Mouse (Mus musculus) forebrain, embryonic 15.5 days (tissue): ENCODE data around the gene Celf6. TPM values are rescaled to one million over a fixed set of nuclear protein-coding genes. Genes with fewer than 3 reads are reported as not detected.

Source experiments
- ATAC-seq: fragments of 200-750 bp; cut with Nextera tagmentation; replicated peaks from 2 replicates; pipeline ENCODE4 v1.8.0; 2017; ENCODE audit warnings: mild to moderate bottlenecking, moderate TSS enrichment, moderate library complexity
- H3K27ac ChIP-seq: fragments of 300-500 bp; sonication (generic); replicated peaks from 2 replicates; pipeline ENCODE4 v1.5.1; 2015; ENCODE audit warnings: mild to moderate bottlenecking, inconsistent platforms
- H3K27me3 ChIP-seq: fragments of 300-500 bp; sonication (generic); 2 replicates; pipeline ENCODE4 v1.6.1; 2015; ENCODE audit warnings: inconsistent platforms
- H3K36me3 ChIP-seq: fragments of 300-500 bp; sonication (generic); 2 replicates; pipeline ENCODE4 v1.6.1; 2015; ENCODE audit warnings: mild to moderate bottlenecking, inconsistent platforms
- H3K4me1 ChIP-seq: fragments of 300-500 bp; sonication (generic); 2 replicates; pipeline ENCODE4 v1.6.1; 2015; ENCODE audit warnings: inconsistent platforms
- H3K4me2 ChIP-seq: fragments of 300-500 bp; sonication (generic); replicated peaks from 2 replicates; pipeline ENCODE4 v1.6.1; 2015; ENCODE audit warnings: mild to moderate bottlenecking, inconsistent platforms
- H3K4me3 ChIP-seq: fragments of 300-500 bp; sonication (generic); 2 replicates; pipeline ENCODE4 v1.5.1; 2015; ENCODE audit warnings: mild to moderate bottlenecking, inconsistent platforms
- H3K9ac ChIP-seq: fragments of 300-500 bp; sonication (generic); replicated peaks from 2 replicates; pipeline ENCODE4 v1.6.1; 2015; ENCODE audit warnings: mild to moderate bottlenecking, inconsistent platforms
- H3K9me3 ChIP-seq: fragments of 300-500 bp; sonication (generic); 2 replicates; pipeline ENCODE4 v1.6.1; 2016; ENCODE audit warnings: inconsistent platforms
- WGBS: fragments of 180-500 bp; shearing (Covaris S2); methylation state at CpG from one replicate; pipeline ENCODE4 v1.1.7; 2015; ENCODE audit warnings: mixed read lengths; 5-methylcytosine and 5-hydroxymethylcytosine counted together
- polyA plus RNA-seq: library from polyadenylated mRNA; unstranded; fragments of >200 nt; fragmentation: Nextera tagmentation; extraction: Ambion mirVana; gene quantifications from 2 replicates; pipeline ENCODE4 v1.2.1, GENCODE M21; 2015

Celf6 gene
- 24.6 and 34.3 TPM in 2 replicates for polyA plus RNA-seq

DNA sequence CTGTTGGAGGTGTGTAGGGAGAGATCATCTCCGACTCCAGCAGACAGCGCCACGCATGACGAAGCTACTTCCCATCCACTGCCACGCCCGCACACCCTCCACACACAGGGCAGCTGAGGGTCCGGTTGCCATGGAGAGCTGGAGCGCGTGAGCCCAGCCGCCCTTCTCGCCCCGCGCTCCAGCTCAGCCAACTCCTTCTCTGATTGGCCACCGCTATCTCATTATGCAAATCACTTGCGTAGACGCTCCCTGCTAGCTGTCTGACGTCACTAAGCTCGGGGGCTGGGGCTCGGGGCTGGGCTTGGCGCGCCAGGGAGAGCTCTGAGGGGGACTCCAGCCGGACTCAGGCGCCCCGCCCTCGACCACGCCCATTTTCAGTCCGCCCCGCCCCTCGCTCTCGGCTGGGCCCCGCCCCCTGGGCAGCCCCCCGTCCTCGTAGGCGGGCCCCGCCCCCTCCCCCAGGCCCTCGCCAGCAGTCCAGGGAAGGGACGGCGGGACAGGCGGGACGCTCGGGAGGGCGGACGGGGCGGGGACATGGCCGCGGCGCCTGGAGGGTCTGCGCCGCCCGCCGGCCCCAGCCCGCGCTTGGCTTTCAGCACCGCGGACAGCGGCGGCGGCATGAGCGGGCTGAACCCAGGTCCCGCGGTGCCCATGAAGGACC is at the start of gene Celf6:
Gene Celf6 (plus strand): TSS at position 74 of the 661 bp plus-strand sequence.
- H3K4me2 ChIP-seq = peak within 1 kb of the TSS; percentile 79

DNA sequence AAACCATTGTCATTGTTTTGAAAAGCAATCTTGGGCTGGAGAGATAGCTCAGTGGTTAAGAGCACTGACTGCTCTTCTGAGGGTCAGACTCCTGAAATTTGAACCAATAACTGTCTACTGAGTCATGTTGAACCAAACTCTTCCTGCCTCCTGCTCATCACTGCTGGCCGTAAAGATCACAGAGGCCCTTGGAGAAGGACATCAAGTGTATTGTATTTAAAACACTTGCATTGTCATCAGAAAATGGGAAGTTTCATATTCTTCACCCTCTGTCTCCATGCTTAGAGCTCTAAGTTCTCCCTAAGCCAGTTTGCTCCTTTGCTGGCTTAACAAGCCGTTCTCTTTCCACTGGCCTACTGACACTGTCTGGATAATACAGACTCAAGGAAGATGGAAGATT is 49.4 kb upstream of the Celf6 start:
- ATAC-seq = no peak
- no peak overlapping the region for H3K27ac ChIP-seq
- H3K36me3 ChIP-seq = no peaks in the 10 kb centered on the region
- no peaks in the 10 kb centered on the region for H3K9me3 ChIP-seq
- no peak overlapping the region for H3K4me2 ChIP-seq
- 88% methylated on average over 2 of the region's 2 CpGs for WGBS
- H3K4me3 ChIP-seq = no peak overlapping the region
- no peaks in the 10 kb centered on the region for H3K4me1 ChIP-seq
- no peak overlapping the region for H3K9ac ChIP-seq
- no peaks in the 10 kb centered on the region for H3K27me3 ChIP-seq

More for the DNA sequence above, at the start of gene Celf6:
- H3K9me3 ChIP-seq = no peaks in the 10 kb centered on the region
- H3K27ac ChIP-seq = peak within 1 kb of the TSS; percentile 31; the same call in 1 of the 2 replicates
- ATAC-seq = peak; percentile 97
- peak within 1 kb of the TSS; percentile 57 for H3K9ac ChIP-seq
- under 1% methylated on average over 51 of the region's 61 CpGs for WGBS
- H3K27me3 ChIP-seq = peaks cover 12% of the 10 kb centered on the region; the same call in 1 of the 2 replicates
- H3K4me1 ChIP-seq = peaks cover 14% of the 10 kb centered on the region
- H3K4me3 ChIP-seq = peak within 1 kb of the TSS; percentile 56
- H3K36me3 ChIP-seq = no peaks in the 10 kb centered on the region

DNA sequence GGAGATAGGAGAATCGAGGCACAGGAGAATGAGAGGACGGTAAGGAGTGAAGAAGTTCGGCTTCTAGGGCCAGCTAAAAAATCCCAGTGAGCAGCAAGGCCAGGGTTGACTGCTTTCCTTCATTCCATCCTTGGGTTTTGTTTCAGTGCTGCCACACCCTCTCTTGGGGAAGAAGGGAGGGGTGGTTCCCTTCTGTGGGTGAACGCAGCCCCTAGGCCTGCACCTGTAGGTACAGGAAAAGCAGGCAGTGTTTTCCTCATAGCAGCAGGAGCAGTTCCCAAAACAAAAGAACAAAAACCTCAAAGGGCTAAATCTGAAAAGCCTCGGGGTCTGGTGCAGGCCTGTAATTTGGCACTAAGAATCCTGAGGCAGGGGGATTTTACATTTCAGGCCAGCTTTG is 46.1 kb upstream of the Celf6 start:
- Histone ChIP-seq H3K36me3 (no peaks in the 10 kb centered on the region), H3K27ac (no peak overlapping the region), H3K4me1 (no peaks in the 10 kb centered on the region), H3K9ac (no peak overlapping the region), H3K4me3 (no peak overlapping the region), H3K9me3 (no peaks in the 10 kb centered on the region), H3K4me2 (no peak overlapping the region), H3K27me3 (no peaks in the 10 kb centered on the region)
- no peak for ATAC-seq
- 22% methylated on average over 5 of the region's 5 CpGs for WGBS

DNA sequence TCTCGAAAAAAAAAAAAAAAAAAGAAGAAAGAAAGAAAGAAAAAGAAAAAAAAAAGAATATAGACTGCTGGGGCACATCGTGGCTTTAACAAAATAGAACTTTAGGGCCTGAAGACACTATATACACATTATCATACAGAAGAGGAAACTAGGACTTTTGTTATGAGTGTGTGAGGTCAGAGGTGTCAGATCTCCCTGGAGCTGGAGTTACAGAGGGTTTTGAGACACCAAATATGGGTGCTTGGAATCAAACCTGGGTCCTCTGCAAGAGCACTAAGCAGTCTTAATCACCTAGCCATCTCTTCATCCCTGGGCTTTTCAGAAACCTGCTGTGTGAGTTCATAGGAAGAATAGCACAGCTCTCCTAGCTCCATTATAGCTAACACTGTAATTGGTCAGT is 44.3 kb upstream of the Celf6 start:
- H3K9me3 ChIP-seq = no peaks in the 10 kb centered on the region
- H3K4me3 ChIP-seq = no peak overlapping the region
- H3K4me1 ChIP-seq = no peaks in the 10 kb centered on the region
- no peak for ATAC-seq
- WGBS = 82% methylated on average over 2 of the region's 2 CpGs
- H3K27ac ChIP-seq = no peak overlapping the region
- no peaks in the 10 kb centered on the region for H3K36me3 ChIP-seq
- no peak overlapping the region for H3K4me2 ChIP-seq
- H3K9ac ChIP-seq = no peak overlapping the region
- H3K27me3 ChIP-seq = no peaks in the 10 kb centered on the region

DNA sequence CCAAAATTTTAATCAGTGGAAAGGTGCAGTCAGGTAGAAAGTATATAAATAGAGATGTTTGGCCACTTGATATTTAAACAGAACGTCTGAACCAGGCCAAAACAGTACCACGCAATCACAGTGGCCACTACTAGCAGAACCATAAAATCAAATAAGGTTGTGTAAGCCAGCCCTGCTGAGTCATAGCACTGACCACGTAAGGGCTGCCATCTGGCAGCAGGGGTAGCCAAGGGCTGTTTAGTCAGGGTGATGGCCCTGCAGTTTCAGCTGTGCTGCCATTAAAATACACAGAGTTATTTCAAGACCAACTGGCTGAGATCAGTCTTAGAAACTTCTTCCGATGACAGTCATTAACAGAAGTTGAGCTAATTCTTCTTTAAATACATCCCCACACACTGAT is 43.8 kb upstream of the Celf6 start:
- H3K4me3 ChIP-seq = no peak overlapping the region
- ATAC-seq = no peak
- H3K27ac ChIP-seq = no peak overlapping the region
- no peaks in the 10 kb centered on the region for H3K27me3 ChIP-seq
- WGBS = 61% methylated on average over 4 of the region's 4 CpGs
- no peaks in the 10 kb centered on the region for H3K36me3 ChIP-seq
- H3K9ac ChIP-seq = no peak overlapping the region
- H3K4me1 ChIP-seq = peaks cover 1% of the 10 kb centered on the region
- no peaks in the 10 kb centered on the region for H3K9me3 ChIP-seq
- no peak overlapping the region for H3K4me2 ChIP-seq

DNA sequence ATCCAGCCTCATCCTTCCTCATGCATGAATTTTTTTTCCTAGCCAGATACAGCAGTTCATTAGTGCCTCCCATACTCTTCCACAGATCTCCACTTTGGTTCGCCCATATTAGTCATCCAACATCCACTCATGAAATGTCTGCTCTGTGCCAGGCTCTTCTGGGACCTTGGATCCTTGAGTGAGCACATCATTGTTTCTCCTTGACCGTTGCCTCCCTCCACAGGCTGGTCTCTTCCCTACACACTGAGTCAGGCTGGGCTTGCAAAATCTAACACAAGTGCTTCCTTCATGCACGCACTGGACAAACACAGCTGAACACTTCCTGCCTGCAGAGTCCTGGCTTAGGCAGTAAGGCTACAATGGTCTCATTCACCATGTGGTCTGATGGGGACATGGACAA is 40.1 kb upstream of the Celf6 start:
- peaks cover 23% of the 10 kb centered on the region for H3K4me1 ChIP-seq
- 94% methylated on average over 3 of the region's 3 CpGs for WGBS
- no peak overlapping the region for H3K9ac ChIP-seq
- H3K27me3 ChIP-seq = no peaks in the 10 kb centered on the region
- H3K4me3 ChIP-seq = no peak overlapping the region
- H3K9me3 ChIP-seq = no peaks in the 10 kb centered on the region
- H3K36me3 ChIP-seq = no peaks in the 10 kb centered on the region
- no peak overlapping the region for H3K27ac ChIP-seq
- no peak overlapping the region for H3K4me2 ChIP-seq
- ATAC-seq = no peak

DNA sequence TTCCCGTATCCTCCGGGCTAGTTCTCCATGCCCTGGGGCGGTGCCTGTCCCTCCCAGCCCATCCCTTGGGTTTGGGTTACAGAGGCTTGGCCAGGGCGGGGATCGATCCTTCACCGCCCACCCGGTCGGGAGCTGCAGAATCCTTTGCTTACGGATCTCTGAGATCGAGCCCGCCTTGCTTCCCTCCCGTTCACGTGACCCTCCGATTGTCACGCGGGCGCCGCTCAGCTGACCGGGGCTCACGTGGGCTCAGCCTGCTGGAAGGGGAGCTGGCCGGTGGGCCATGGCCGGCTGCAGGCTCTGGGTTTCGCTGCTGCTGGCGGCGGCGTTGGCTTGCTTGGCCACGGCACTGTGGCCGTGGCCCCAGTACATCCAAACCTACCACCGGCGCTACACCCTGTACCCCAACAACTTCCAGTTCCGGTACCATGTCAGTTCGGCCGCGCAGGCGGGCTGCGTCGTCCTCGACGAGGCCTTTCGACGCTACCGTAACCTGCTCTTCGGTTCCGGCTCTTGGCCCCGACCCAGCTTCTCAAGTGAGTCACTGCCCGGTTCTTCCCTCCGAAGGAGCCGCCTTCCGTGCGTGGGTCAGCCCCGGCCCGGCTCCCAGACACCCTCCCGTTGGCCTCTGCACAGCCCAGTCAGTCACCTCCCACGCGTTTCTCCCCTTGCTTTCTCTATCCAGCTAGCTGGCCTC is 38.1 kb upstream of the Celf6 start, which contains the start of the genes Hexa and Tmem202:
Gene Hexa (plus strand): TSS at position 100 of the 697 bp plus-strand sequence.
Gene Tmem202 (minus strand): TSS at position 407 of the 697 bp plus-strand sequence.
- peaks cover 23% of the 10 kb centered on the region for H3K4me1 ChIP-seq
- no peaks in the 10 kb centered on the region for H3K9me3 ChIP-seq
- 3% methylated on average over 55 of the region's 55 CpGs for WGBS
- peak within 1 kb of the TSS; percentile 62 for H3K9ac ChIP-seq
- H3K4me2 ChIP-seq = peak within 1 kb of the TSS; percentile 80
- H3K36me3 ChIP-seq = no peaks in the 10 kb centered on the region
- no peaks in the 10 kb centered on the region for H3K27me3 ChIP-seq
- H3K4me3 ChIP-seq = peak within 1 kb of the TSS; percentile 65
- H3K27ac ChIP-seq = no peak within 1 kb of the TSS
- peak; percentile 91 for ATAC-seq

DNA sequence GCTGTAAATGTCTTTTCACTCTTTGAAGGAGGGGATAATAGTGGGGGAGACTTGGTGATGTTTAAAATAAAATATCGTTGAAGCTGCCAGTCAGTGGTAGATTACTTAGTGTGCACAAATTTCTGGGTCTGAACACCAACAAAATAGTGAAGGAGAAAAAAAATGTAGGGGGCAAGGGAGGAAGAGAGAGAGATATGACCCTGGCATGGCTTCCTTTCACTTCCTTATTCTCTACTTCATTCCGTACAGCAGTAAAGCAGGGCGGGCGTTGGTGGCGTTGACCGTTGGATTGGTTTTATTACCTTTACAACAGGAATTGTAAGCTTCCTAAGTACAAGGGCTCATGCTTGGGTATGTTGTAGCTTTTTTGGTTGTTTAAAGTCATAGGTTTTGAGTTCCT is 36.1 kb upstream of the Celf6 start:
- 93% methylated on average over 6 of the region's 6 CpGs for WGBS
- no peaks in the 10 kb centered on the region for H3K9me3 ChIP-seq
- no peak overlapping the region for H3K4me2 ChIP-seq
- H3K4me3 ChIP-seq = no peak overlapping the region
- H3K27me3 ChIP-seq = no peaks in the 10 kb centered on the region
- H3K27ac ChIP-seq = no peak overlapping the region
- no peaks in the 10 kb centered on the region for H3K36me3 ChIP-seq
- H3K4me1 ChIP-seq = peaks cover 23% of the 10 kb centered on the region
- H3K9ac ChIP-seq = no peak overlapping the region
- ATAC-seq = no peak

DNA sequence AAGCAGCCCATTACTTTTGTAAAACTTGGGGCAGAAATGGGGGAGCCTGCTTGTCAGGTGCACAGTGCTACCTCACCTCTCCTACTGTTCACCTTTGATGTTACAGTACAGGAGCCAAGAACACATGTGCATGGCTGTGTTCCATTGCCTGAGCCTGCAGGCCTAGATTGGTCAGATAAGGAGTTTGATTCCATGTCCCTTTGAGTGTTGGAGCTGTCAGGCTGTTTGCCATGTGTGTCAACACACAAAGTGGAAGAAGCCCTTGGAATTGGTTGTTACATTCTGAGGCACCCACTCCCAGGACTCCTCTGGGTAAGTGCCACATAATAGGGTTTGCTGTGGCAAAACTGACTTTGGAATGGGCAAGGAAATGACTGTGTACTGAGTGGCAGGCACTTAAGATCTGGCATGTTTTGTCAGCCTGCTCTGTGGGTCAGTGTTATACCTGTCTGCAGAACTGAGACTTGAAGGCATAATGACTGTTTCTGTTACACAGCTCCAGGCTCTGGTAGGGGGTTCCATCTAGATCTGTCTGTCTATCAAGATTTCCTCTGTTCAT is 34.9 kb upstream of the Celf6 start:
- H3K4me1 ChIP-seq = peaks cover 23% of the 10 kb centered on the region
- no peaks in the 10 kb centered on the region for H3K36me3 ChIP-seq
- H3K4me2 ChIP-seq = no peak overlapping the region
- H3K9ac ChIP-seq = no peak overlapping the region
- H3K4me3 ChIP-seq = no peak overlapping the region
- H3K27ac ChIP-seq = no peak overlapping the region
- ATAC-seq = no peak
- H3K9me3 ChIP-seq = no peaks in the 10 kb centered on the region
- no peaks in the 10 kb centered on the region for H3K27me3 ChIP-seq

DNA sequence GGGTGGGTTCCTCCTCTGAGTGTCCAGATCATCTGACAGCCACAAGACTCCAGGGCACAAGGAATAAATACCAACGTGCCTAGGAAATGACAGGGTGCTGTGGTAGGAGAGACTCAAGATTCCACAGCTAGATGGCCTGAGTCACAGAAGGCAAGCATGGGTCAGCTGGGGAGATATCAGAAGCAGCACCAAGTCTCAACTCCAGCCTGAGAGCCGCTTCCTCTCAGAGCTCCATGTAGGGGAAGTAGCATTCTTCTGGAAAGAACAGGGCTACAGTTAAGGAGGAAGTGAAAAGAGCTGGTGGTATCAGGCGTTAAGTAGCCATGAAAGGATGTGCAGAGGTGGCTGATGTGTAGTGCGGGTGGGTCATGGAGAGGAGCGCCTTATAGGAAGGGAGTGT is 33.0 kb upstream of the Celf6 start:
- Histone ChIP-seq H3K36me3 (no peaks in the 10 kb centered on the region), H3K27me3 (no peaks in the 10 kb centered on the region), H3K4me3 (no peak overlapping the region), H3K4me1 (peaks cover 17% of the 10 kb centered on the region), H3K27ac (no peak overlapping the region), H3K9ac (no peak overlapping the region), H3K4me2 (no peak overlapping the region), H3K9me3 (no peaks in the 10 kb centered on the region)
- no peak for ATAC-seq
- 93% methylated on average over 5 of the region's 5 CpGs for WGBS

DNA sequence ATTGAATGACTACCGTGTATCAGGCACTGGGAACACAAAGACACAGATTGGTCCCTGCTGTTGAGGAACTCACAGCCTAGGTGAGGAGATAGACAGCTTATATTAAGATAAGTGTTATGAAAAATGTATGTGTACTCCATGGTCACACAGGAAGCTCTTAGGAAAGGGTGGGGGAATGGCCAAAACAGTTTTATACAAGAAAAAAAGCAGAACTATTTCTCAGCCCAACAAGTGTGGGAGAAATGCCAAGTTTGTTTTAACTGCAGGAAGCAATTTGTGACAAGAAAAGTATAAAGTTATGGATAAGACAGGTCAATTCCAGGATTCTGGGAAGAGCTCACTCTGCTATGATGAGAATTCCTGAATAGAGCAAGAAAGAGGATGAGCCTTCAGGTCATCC is 29.8 kb upstream of the Celf6 start:
- no peak for ATAC-seq
- H3K9me3 ChIP-seq = no peaks in the 10 kb centered on the region
- no peaks in the 10 kb centered on the region for H3K27me3 ChIP-seq
- 86% methylated on average over 1 of the region's 1 CpGs for WGBS
- no peak overlapping the region for H3K4me3 ChIP-seq
- H3K9ac ChIP-seq = no peak overlapping the region
- no peaks in the 10 kb centered on the region for H3K36me3 ChIP-seq
- H3K4me1 ChIP-seq = no peaks in the 10 kb centered on the region
- H3K4me2 ChIP-seq = no peak overlapping the region
- H3K27ac ChIP-seq = no peak overlapping the region

DNA sequence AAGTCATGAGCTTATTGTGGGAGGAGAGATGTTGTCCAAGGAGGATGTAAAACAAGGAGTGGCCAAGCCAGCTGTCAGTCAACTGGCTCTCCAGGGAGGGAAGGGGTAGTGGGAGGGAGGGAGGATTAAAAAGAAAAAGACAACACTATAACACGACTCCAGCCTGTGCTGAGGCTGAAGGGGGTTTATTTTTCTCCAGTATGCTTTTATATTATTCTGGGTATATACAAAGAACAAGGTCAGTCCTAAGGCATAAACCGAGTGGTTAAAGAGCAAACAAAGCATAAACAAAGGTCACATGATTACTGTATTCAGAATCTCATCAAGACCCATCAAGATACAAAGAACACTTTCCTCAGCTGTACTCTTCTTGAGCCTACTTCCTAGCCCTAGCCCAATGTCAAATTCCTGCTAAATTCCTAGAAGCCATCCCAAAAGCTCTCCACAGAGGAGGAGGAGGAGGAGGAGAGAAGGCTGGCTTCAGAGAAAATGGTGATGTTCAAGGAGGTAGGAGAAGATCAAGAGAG is 28.7 kb upstream of the Celf6 start:
- Histone ChIP-seq H3K4me1 (no peaks in the 10 kb centered on the region), H3K27ac (no peak overlapping the region), H3K36me3 (no peaks in the 10 kb centered on the region), H3K27me3 (no peaks in the 10 kb centered on the region), H3K9me3 (no peaks in the 10 kb centered on the region), H3K9ac (no peak overlapping the region), H3K4me3 (no peak overlapping the region), H3K4me2 (no peak overlapping the region)
- 59% methylated on average over 2 of the region's 2 CpGs for WGBS
- no peak for ATAC-seq
